34 mouse cellular contexts compared by ENCODE assay signal in genomic region chr12:36013216-36013910, GRCm38 (mm10). TPM values are rescaled to one million over a fixed set of nuclear protein-coding genes. Genes with fewer than 3 reads are reported as not detected.
"Had no signal": no experiment of that assay in that cellular context is flagged by ENCODE, and none has a peak within 500 bp of the region (broad histone marks: within the 10 kb centered on the region; RNA-seq: fewer than 3 reads in every experiment).

No protein-coding gene starts in this region.

- H3K9me3 ChIP-seq: heart, embryonic 13.5 days; heart, embryonic 15.5 days; hindbrain, embryonic 13.5 days; hindbrain, embryonic 15.5 days; limb, embryonic 10.5 days; limb, embryonic 12.5 days; liver, embryonic 13.5 days; liver, embryonic 15.5 days had no signal

- H3K27me3 ChIP-seq: heart, embryonic 13.5 days; heart, embryonic 15.5 days; hindbrain, embryonic 13.5 days; hindbrain, embryonic 15.5 days; limb, embryonic 12.5 days; liver, embryonic 13.5 days; liver, embryonic 15.5 days had no signal

- H3K9ac ChIP-seq: heart, embryonic 13.5 days; heart, embryonic 15.5 days; hindbrain, embryonic 13.5 days; hindbrain, embryonic 15.5 days; limb, embryonic 12.5 days; liver, embryonic 13.5 days; liver, embryonic 15.5 days had no signal

- DNase-seq: gastrocnemius, postnatal 14 days; gastrocnemius, postnatal 36 days; heart, adult 18-20 months; heart, postnatal 14 days; heart, postnatal 36 days; kidney, adult 18-20 months; kidney, adult 8-10 months; kidney, postnatal 10 days; kidney, postnatal 25 days; kidney, postnatal 4 days; liver; liver, embryonic 13.5 days had no signal

- H3K27ac ChIP-seq: heart, embryonic 13.5 days; heart, embryonic 15.5 days; hindbrain, embryonic 13.5 days; hindbrain, embryonic 15.5 days; hindbrain, postnatal 0 days; layer of hippocampus, adult 2 months; left cerebral cortex, adult 2 months; limb, embryonic 10.5 days; limb, embryonic 12.5 days; liver, embryonic 13.5 days; liver, embryonic 15.5 days had no signal

- H3K4me1 ChIP-seq: heart, embryonic 13.5 days; heart, embryonic 15.5 days; hindbrain, embryonic 13.5 days; hindbrain, embryonic 15.5 days; limb, embryonic 10.5 days; limb, embryonic 12.5 days; liver, embryonic 15.5 days had no signal

- ATAC-seq: hindbrain, postnatal 0 days; intestine, postnatal 0 days had no signal

- H3K4me3 ChIP-seq: heart, embryonic 13.5 days; heart, embryonic 15.5 days; hindbrain, embryonic 13.5 days; hindbrain, embryonic 15.5 days; layer of hippocampus, adult 2 months; left cerebral cortex, adult 2 months; limb, embryonic 10.5 days; limb, embryonic 12.5 days; liver, embryonic 13.5 days; liver, embryonic 15.5 days had no signal

- H3K36me3 ChIP-seq: heart, embryonic 15.5 days; liver, embryonic 13.5 days; liver, embryonic 15.5 days had no signal

- H3K4me2 ChIP-seq: heart, embryonic 11.5 days; heart, embryonic 13.5 days; heart, embryonic 15.5 days; hindbrain, embryonic 13.5 days; hindbrain, embryonic 15.5 days; limb, embryonic 12.5 days; liver, embryonic 11.5 days; liver, embryonic 13.5 days; liver, embryonic 15.5 days had no signal

RNA-seq across cellular contexts. Expression of gene Agr2, which starts 20.7 kb away (rescaled TPM):
- total RNA-seq: gastrocnemius, adult 18-20 months; gastrocnemius, adult 8-10 months; gastrocnemius, postnatal 14 days; gastrocnemius, postnatal 36 days; heart, postnatal 14 days; heart, postnatal 36 days; hematopoietic stem cell, adult 5-6 weeks; hindbrain, postnatal 0 days; layer of hippocampus, adult 2 months; layer of hippocampus, postnatal 10 days; layer of hippocampus, postnatal 25 days; left cerebral cortex, adult 2 months; left cerebral cortex, postnatal 14 days; left cerebral cortex, postnatal 36 days had no signal
- polyA plus RNA-seq: heart, postnatal 0 days; hindbrain, embryonic 11.5 days; hindbrain, embryonic 13.5 days; limb, embryonic 10.5 days; limb, embryonic 12.5 days had no signal
